Mouse (Mus musculus) intestine, embryonic 16.5 days (tissue): ENCODE measurements around the gene Plch2. TPM values are rescaled to one million over a fixed set of nuclear protein-coding genes. Genes with fewer than 3 reads are reported as not detected.
"Not testable (repeated sequence)": the region's sequence is repeated elsewhere in the genome, so short reads cannot be mapped to it uniquely, and the experiment has no call there.

Experiments
- ATAC-seq: fragments of 200-750 bp; cut with Nextera tagmentation; 2 replicates; pipeline ENCODE4 v1.8.0; 2017; ENCODE audit warnings: moderate TSS enrichment, moderate library complexity
- H3K27ac ChIP-seq: fragments of 300-500 bp; sonication (generic); 2 replicates; pipeline ENCODE4 v1.5.1; 2014; ENCODE audit warnings: mild to moderate bottlenecking, low read length
- H3K27me3 ChIP-seq: fragments of 300-500 bp; sonication (generic); replicated peaks from 2 replicates; pipeline ENCODE4 v1.6.1; 2014; ENCODE audit warnings: low read length, control low read depth, mixed read lengths; ENCODE audit not compliant: control insufficient read depth, insufficient read depth
- H3K36me3 ChIP-seq: fragments of 300-500 bp; sonication (generic); 2 replicates; pipeline ENCODE4 v1.6.1; 2014; ENCODE audit warnings: low read length, control low read depth; ENCODE audit not compliant: control insufficient read depth, insufficient read depth
- H3K4me1 ChIP-seq: fragments of 300-500 bp; sonication (generic); 2 replicates; pipeline ENCODE4 v1.6.1; 2014; ENCODE audit warnings: low read length, control low read depth, mixed read lengths; ENCODE audit not compliant: control insufficient read depth, insufficient read depth
- H3K4me2 ChIP-seq: fragments of 300-500 bp; sonication (generic); 2 replicates; pipeline ENCODE4 v1.6.1; 2014; ENCODE audit warnings: low read depth, low read length, control low read depth
- H3K4me3 ChIP-seq: fragments of 300-500 bp; sonication (generic); 2 replicates; pipeline ENCODE4 v1.5.1; 2014; ENCODE audit warnings: mild to moderate bottlenecking, low read length
- H3K9ac ChIP-seq: fragments of 300-500 bp; sonication (generic); 2 replicates; pipeline ENCODE4 v1.6.1; 2014; ENCODE audit warnings: low read depth, low read length
- H3K9me3 ChIP-seq: fragments of 300-500 bp; sonication (generic); 2 replicates; pipeline ENCODE4 v1.6.1; 2016; ENCODE audit warnings: low read length, control low read depth; ENCODE audit not compliant: control insufficient read depth
- WGBS: fragments of 180-500 bp; shearing (Covaris S2); extraction: QIAGEN DNeasy Blood & Tissue Kit; methylation state at CpG from one replicate; pipeline ENCODE4 v1.1.7; 2014; 5-methylcytosine and 5-hydroxymethylcytosine counted together
- polyA plus RNA-seq: library from polyadenylated mRNA; unstranded; fragments of >200 nt; fragmentation: Nextera tagmentation; extraction: Ambion mirVana; gene quantifications from 2 replicates; pipeline ENCODE4 v1.2.1, GENCODE M21; 2015

Gene Plch2
- polyA plus RNA-seq, 1 experiment from 2014 or later, result 19.8 TPM

DNA sequence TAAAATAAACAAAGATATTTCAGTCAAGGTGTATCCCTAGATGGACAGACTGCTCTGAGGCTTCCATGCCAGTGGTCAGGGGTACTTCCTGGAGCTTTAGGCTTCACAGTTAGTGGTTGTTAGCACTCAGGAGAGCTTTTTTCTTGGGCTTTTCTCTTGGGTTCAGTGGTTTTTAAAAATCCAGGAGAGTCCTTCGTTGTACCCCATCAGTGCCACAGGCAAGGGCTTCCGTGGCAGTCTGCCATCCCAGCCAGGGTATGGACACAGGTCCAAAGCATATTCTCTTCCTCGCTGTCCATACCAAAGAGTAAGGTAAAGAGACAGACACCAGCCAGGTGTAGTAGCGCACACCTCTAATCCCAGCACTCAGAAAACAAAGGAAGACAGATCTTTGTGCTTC lies 33.6 kb upstream of the Plch2 start:
- Histone ChIP-seq H3K36me3 (no peaks in the 10 kb centered on the region), H3K4me1 (peaks cover 14% of the 10 kb centered on the region), H3K9ac (no peak overlapping the region), H3K27me3 (no peaks in the 10 kb centered on the region), H3K27ac (no peak overlapping the region), H3K4me3 (no peak overlapping the region), H3K4me2 (no peak overlapping the region), H3K9me3 (no peaks in the 10 kb centered on the region)
- 98% methylated on average over 4 of the region's 4 CpGs for WGBS
- ATAC-seq, result no peak

DNA sequence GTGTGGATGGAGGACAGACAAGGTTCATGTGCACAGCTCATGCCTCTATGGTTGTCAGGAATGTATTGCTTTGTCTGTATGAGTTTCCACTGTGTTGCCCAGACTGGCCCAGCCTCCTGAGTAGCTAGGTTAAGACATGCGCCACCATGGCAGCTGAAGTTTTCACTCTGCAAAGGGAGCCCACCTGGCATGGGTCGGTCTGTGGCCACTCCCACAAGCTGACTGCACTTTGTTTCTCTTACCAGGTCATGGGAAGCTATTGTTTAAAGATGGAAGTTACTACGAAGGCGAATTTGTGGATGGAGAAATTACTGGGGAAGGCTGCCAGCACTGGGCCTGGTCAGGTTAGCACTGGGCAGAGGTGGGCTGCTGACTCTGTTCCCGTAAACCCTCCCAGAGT lies 32.7 kb upstream of the Plch2 start:
- Histone ChIP-seq H3K4me1 (peaks cover 19% of the 10 kb centered on the region), H3K4me2 (no peak overlapping the region), H3K9me3 (no peaks in the 10 kb centered on the region), H3K27me3 (no peaks in the 10 kb centered on the region), H3K27ac (no peak overlapping the region), H3K36me3 (no peaks in the 10 kb centered on the region), H3K9ac (no peak overlapping the region), H3K4me3 (no peak overlapping the region)
- 88% methylated on average over 5 of the region's 5 CpGs for WGBS
- ATAC-seq, result no peak

DNA sequence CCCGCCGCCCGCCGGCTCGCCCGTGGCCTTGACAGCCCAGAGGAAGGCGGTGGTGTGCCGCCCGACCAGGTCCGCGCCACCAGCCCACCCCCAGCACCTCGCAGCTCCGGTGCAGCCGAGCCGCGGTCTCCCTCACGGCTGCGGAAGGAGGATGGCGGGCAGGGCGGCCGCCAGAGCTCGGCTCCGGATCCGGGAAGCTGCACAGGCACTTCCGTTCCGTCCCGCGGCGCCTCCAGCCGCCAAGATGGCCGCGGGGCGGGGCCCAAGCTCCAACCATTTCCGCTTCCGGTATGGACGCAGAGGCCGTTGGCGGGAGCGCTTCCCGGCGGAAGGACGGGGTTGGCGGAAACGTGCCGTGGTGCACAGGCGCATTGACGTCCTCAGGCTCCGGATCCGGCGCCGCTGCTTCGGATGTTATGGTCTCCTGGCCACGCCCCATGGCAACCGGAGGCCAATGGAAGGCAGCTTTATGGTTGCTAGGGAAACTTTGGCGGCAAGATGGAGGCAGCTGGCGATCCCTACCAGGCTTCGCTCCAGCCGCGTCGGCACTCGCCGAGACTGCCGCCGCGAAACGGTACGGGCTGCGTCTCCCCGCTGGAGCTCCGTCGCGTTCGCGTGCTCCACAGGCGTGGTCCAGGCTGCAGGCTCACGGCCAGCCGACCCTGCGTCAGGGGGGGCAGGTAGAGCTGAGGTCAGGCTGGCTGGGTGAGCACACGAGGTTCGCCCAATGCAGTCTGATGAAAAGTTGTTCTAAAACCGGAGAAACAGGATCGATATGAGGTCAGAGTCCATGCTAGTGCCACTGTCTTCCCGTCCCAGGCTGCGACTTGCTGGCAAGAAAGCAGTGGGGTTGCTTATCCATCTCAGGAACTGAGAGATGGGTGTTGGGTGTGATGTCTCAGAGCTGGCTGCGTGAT lies 29.8 kb upstream of the Plch2 start, which contains the start of the genes Rer1 and Morn1:
Gene Rer1, minus strand, starts transcription at position 275 of the 917 bp plus-strand sequence.
Gene Morn1, plus strand, starts transcription at position 470 of the 917 bp plus-strand sequence.
- Histone ChIP-seq H3K27ac (peak within 1 kb of the TSS; percentile 96), H3K36me3 (peaks cover 5% of the 10 kb centered on the region), H3K27me3 (no peaks in the 10 kb centered on the region), H3K4me3 (peak within 1 kb of the TSS; percentile 97), H3K4me1 (peaks cover 34% of the 10 kb centered on the region), H3K9ac (peak within 1 kb of the TSS; percentile 94), H3K4me2 (peak within 1 kb of the TSS; percentile 77), H3K9me3 (no peaks in the 10 kb centered on the region)
- under 1% methylated on average over 84 of the region's 85 CpGs for WGBS
- peak; percentile 96 for ATAC-seq

DNA sequence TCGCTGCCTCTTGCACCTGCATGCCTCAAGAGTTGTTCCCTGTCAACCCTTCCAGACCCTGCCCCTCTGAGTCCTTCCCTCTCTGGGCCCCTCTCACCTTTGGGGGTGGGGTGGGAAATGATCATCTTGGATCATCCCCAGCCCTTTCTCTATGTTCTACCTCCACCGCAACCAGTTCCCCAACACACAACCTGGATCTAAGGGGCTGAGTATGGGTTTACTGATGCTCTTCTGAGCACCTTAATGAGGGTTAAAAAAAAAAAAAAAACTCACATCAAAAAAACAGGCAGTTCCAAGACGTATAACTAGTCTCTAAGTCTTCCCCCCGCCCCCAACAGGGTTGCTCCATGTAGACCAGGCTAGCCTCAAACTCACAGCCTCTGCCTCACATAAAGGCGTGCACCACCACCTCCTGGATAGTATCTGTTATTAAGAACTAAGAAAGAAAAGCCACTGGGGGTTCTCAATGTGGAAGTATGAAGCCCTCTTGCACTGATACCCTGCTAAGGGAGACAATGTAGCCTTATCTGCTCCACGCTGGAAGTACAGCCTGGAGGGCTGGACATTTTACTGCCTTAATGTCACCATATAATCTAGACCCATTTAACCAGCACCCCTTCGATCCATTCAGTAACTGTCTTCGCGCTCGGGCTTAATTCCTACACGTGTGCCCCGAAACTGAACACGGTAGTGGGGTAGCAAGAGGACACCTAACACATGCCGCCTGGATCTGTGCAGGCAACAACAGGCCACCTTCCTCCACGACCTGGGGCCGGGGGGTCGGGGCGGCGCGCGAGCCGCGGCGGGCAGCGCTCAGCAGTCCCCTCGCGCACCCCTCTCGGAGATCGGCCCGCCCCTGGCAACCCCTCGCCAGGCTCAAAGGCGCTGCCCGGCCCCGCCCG lies 28.9 kb upstream of the Plch2 start:
- peak overlapping the region; percentile 96 for H3K27ac ChIP-seq
- no peak for ATAC-seq
- H3K27me3 ChIP-seq, result no peaks in the 10 kb centered on the region
- peak overlapping the region; percentile 97 for H3K4me3 ChIP-seq
- peaks cover 36% of the 10 kb centered on the region for H3K4me1 ChIP-seq
- peaks cover 9% of the 10 kb centered on the region for H3K36me3 ChIP-seq
- H3K9me3 ChIP-seq, result no peaks in the 10 kb centered on the region
- H3K9ac ChIP-seq, result peak overlapping the region; percentile 94
- WGBS, result 4% methylated on average over 35 of the region's 35 CpGs
- H3K4me2 ChIP-seq, result peak overlapping the region; percentile 77

DNA sequence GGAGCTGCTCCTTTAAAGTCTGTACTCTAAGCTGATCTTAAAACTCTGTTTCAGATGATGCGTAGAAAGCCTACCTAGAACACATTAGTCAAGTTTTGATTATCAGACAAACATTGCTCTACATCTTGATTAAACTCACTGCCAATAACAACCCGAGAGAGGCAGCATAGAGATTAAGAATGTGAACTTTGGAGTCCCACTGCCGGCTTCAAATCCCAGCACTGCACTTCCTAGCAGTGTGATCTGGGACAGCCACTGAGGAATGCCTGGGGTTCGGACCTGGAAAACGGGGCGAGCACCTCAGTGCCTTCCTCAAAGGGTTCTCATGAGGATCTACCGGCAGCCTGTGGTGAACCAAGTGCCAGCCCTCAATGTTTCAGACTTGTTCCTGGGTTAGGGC lies 27.8 kb upstream of the Plch2 start:
- no peaks in the 10 kb centered on the region for H3K9me3 ChIP-seq
- H3K27ac ChIP-seq, result peak overlapping the region; percentile 77
- no peaks in the 10 kb centered on the region for H3K27me3 ChIP-seq
- H3K4me2 ChIP-seq, result peak overlapping the region; percentile 77
- peaks cover 39% of the 10 kb centered on the region for H3K4me1 ChIP-seq
- peak overlapping the region; percentile 97 for H3K4me3 ChIP-seq
- WGBS, result 63% methylated on average over 7 of the region's 7 CpGs
- H3K36me3 ChIP-seq, result peaks cover 14% of the 10 kb centered on the region
- H3K9ac ChIP-seq, result peak overlapping the region; percentile 94
- ATAC-seq, result no peak

GRCm38 (mm10) chr4:155083553-155083952 lies 27.0 kb upstream of the Plch2 start:
- Histone ChIP-seq H3K4me2 (peak overlapping the region; percentile 77; the same call in 1 of the 2 replicates), H3K36me3 (peaks cover 14% of the 10 kb centered on the region), H3K4me3 (peak overlapping the region; percentile 17; the same call in 1 of the 2 replicates), H3K27ac (peak overlapping the region; percentile 69), H3K4me1 (peaks cover 39% of the 10 kb centered on the region), H3K9ac (peak overlapping the region; percentile 53), H3K27me3 (no peaks in the 10 kb centered on the region), H3K9me3 (no peaks in the 10 kb centered on the region)
- 73% methylated on average over 4 of the region's 4 CpGs for WGBS
- ATAC-seq, result peak; percentile 11; the same call in 1 of the 2 replicates

DNA sequence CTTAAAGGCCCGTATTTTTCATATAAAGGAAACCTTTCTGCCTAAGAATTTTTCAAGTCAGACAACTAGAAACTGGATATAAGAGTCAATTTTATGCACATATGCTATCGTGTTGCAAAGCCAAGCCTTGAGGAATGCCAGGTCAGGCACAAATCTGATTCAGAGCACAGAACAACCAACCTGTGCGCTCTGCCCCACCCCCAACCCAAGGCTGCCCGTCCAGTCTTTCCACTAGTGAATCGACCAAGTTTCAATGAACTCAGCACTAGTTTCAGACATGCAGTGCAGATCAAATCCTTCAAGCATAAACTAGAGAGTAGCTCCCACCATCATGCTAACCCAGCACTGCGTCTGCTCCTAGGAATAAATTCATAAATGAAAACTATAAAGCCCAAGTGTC lies 23.1 kb upstream of the Plch2 start:
- Histone ChIP-seq H3K9me3 (no peaks in the 10 kb centered on the region), H3K36me3 (peaks cover 23% of the 10 kb centered on the region), H3K4me2 (no peak overlapping the region), H3K27ac (no peak overlapping the region), H3K27me3 (no peaks in the 10 kb centered on the region), H3K4me1 (peaks cover 24% of the 10 kb centered on the region), H3K4me3 (no peak overlapping the region), H3K9ac (no peak overlapping the region)
- WGBS, result 80% methylated on average over 6 of the region's 6 CpGs
- ATAC-seq, result no peak

GRCm38 (mm10) chr4:155078808-155079207 lies 22.2 kb upstream of the Plch2 start:
- peaks cover 26% of the 10 kb centered on the region for H3K36me3 ChIP-seq
- peaks cover 16% of the 10 kb centered on the region for H3K4me1 ChIP-seq
- ATAC-seq, H3K4me3 ChIP-seq, H3K9me3 ChIP-seq, H3K9ac ChIP-seq, H3K27ac ChIP-seq, H3K4me2 ChIP-seq, H3K27me3 ChIP-seq: not testable (repeated sequence)
- WGBS, result 86% methylated on average over 10 of the region's 10 CpGs

DNA sequence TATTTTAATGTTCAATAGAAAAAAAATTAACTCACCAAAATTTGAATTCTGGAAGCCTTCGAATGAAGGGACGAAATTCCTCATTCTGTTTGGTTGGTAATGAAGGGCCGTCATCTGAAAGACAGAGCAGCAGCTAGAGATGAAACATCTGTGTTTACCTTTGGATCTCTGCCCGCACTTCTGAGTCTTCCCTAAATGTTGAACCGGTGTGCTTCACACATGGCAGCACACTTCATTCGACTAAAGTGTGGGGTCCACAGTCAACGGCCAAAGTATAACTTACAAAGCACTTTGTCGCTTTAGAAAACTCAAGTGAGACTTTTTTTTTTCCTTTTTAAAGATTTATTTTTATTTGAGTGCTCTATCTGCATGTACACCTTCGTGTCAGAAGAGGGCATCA lies 20.1 kb upstream of the Plch2 start:
- Histone ChIP-seq H3K4me2 (no peak overlapping the region), H3K4me3 (no peak overlapping the region), H3K36me3 (peaks cover 34% of the 10 kb centered on the region), H3K9me3 (no peaks in the 10 kb centered on the region), H3K27ac (no peak overlapping the region), H3K27me3 (no peaks in the 10 kb centered on the region), H3K4me1 (peaks cover 5% of the 10 kb centered on the region; the same call in 1 of the 2 replicates), H3K9ac (no peak overlapping the region)
- 60% methylated on average over 9 of the region's 9 CpGs for WGBS
- no peak for ATAC-seq
